Mouse (Mus musculus): ENCODE results near the gene Smg7. TPM values are rescaled to one million over a fixed set of nuclear protein-coding genes. Genes with fewer than 3 reads are reported as not detected.
A peak's percentile ranks its signal among the peaks of the same experiment; 100 is the strongest.

Gene Smg7
- polyA plus RNA-seq, 1 experiment from 2014 or later, result 27.3 TPM

DNA sequence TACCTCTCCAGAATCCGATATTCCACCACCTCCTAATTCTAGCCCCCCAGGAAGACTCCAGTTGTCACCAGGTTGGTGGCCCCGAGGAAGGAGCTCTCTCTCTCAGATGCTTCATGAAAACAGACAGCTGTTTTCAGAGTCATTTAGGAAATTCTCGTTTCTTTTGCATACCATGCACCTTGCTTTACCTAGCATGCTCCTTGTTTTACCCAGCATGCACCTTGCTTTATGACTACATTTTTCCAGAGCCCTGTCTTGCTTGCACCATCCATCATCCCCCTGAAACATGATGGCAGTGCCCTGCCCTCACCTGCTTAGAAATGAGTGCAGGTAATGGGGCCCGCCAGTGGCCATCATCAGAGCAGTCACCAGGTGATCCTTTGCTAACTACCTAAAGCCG is 70.8 kb downstream of the Smg7 start:
- WGBS, result 80% methylated on average over 5 of the region's 5 CpGs
- Histone ChIP-seq H3K4me2 (ENCODE audit: low read length) (no peak overlapping the region), H3K27ac (ENCODE audit: low read depth, low read length) (no peak overlapping the region), H3K36me3 (ENCODE audit: control insufficient read depth, insufficient read depth, low read length) (peaks cover 2% of the 10 kb centered on the region), H3K9me3 (ENCODE audit: control insufficient read depth, low read length) (no peaks in the 10 kb centered on the region), H3K9ac (ENCODE audit: low read depth, low read length) (no peak overlapping the region), H3K27me3 (replicated peaks; ENCODE audit: control insufficient read depth, insufficient read depth, low read length) (no peaks in the 10 kb centered on the region), H3K4me3 (ENCODE audit: low read length) (no peak overlapping the region), H3K4me1 (ENCODE audit: control insufficient read depth, insufficient read depth, low read depth, low read length) (no peaks in the 10 kb centered on the region)
- ATAC-seq, result no peak

DNA sequence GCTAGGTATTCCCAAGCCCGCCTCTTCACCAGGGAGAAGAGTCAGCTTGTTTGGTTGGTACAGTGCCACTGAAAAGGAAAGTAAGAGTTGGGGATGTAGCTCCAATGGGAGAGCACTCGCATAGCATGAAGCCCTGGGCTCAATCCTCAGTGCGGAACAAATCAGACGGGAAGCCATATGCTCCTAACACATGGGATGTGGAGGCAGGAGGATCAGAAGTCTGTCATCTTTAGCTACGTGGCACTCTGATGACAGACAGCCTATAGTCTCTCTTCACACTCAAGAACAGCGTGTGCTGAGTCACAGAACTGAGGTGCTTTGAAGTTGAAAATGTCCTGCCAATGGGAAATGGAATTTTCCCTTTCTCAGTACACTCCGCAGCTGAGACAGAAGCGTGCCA is 71.4 kb downstream of the Smg7 start:
- no peaks in the 10 kb centered on the region for H3K9me3 ChIP-seq (ENCODE audit: control insufficient read depth, low read length)
- no peak overlapping the region for H3K4me2 ChIP-seq (ENCODE audit: low read length)
- H3K4me1 ChIP-seq (ENCODE audit: control insufficient read depth, insufficient read depth, low read depth, low read length), result no peaks in the 10 kb centered on the region
- peak; percentile 38; the same call in 1 of the 2 replicates for ATAC-seq
- peaks cover 2% of the 10 kb centered on the region for H3K36me3 ChIP-seq (ENCODE audit: control insufficient read depth, insufficient read depth, low read length)
- H3K4me3 ChIP-seq (ENCODE audit: low read length), result no peak overlapping the region
- no peak overlapping the region for H3K9ac ChIP-seq (ENCODE audit: low read depth, low read length)
- no peaks in the 10 kb centered on the region for H3K27me3 ChIP-seq (replicated peaks; ENCODE audit: control insufficient read depth, insufficient read depth, low read length)
- no peak overlapping the region for H3K27ac ChIP-seq (ENCODE audit: low read depth, low read length)
- WGBS, result 73% methylated on average over 8 of the region's 8 CpGs

DNA sequence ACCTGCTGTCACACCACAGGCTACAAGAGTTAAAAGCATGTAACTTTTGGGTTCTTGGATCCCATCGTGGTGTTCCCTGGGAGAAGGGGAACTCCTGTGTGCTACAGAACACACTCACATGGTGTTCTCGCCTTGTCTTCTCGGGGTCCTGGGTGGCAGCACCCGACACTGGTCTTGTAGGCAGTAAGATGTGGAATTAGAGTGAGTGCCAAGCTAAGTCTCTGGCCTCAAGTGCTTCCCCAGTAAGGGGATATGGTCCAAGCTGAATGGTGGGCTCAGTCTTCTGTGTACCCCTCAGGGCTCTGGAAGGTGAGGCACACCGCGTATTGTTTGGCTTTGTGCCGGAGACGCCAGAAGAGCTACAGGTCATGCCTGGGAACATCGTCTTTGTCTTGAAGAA is 72.4 kb downstream of the Smg7 start:
- ATAC-seq, result no peak
- no peak overlapping the region for H3K27ac ChIP-seq (ENCODE audit: low read depth, low read length)
- H3K36me3 ChIP-seq (ENCODE audit: control insufficient read depth, insufficient read depth, low read length), result no peaks in the 10 kb centered on the region
- 94% methylated on average over 9 of the region's 9 CpGs for WGBS
- no peak overlapping the region for H3K9ac ChIP-seq (ENCODE audit: low read depth, low read length)
- no peak overlapping the region for H3K4me2 ChIP-seq (ENCODE audit: low read length)
- H3K27me3 ChIP-seq (replicated peaks; ENCODE audit: control insufficient read depth, insufficient read depth, low read length), result no peaks in the 10 kb centered on the region
- no peaks in the 10 kb centered on the region for H3K4me1 ChIP-seq (ENCODE audit: control insufficient read depth, insufficient read depth, low read depth, low read length)
- no peak overlapping the region for H3K4me3 ChIP-seq (ENCODE audit: low read length)
- H3K9me3 ChIP-seq (ENCODE audit: control insufficient read depth, low read length), result no peaks in the 10 kb centered on the region

DNA sequence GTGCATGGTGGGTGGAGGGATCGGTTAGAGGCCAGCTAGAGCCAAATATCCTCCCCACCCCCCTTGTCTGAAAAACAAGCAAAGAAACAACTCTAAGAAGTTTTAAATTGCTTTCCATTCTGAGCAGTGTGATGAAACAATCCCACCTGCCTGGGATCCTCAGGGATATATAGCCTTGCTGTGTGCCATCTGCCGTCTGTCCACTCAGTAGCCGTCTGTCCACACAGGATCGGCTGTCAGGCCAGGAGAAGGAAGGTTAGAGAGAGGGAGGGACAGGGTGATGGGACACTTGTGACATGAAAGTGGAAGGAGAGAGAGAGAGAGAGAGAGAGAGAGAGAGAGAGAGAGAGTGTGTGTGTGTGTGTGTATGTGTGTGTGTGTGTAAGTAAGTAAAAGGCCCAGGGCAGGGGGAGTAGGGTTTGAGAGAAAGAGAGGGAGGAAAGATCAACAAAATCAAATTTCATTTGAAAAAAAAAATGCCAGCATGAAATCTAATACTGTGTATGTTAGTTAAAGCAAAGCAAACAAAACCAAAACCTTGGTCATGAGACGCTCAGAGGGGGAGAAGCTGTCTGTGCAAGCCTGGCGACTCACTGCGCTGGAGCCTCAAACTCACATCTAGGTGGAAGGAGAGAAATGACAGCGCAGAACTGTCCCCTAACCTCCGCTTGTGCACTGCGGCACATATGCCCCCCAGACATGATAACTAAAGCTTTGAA is 73.7 kb downstream of the Smg7 start:
- H3K4me3 ChIP-seq (ENCODE audit: low read length), result no peak overlapping the region
- H3K4me2 ChIP-seq (ENCODE audit: low read length), result no peak overlapping the region
- H3K27me3 ChIP-seq (replicated peaks; ENCODE audit: control insufficient read depth, insufficient read depth, low read length), result no peaks in the 10 kb centered on the region
- no peaks in the 10 kb centered on the region for H3K36me3 ChIP-seq (ENCODE audit: control insufficient read depth, insufficient read depth, low read length)
- H3K4me1 ChIP-seq (ENCODE audit: control insufficient read depth, insufficient read depth, low read depth, low read length), result no peaks in the 10 kb centered on the region
- no peak overlapping the region for H3K9ac ChIP-seq (ENCODE audit: low read depth, low read length)
- no peaks in the 10 kb centered on the region for H3K9me3 ChIP-seq (ENCODE audit: control insufficient read depth, low read length)
- 71% methylated on average over 10 of the region's 10 CpGs for WGBS
- no peak overlapping the region for H3K27ac ChIP-seq (ENCODE audit: low read depth, low read length)
- ATAC-seq, result no peak

DNA sequence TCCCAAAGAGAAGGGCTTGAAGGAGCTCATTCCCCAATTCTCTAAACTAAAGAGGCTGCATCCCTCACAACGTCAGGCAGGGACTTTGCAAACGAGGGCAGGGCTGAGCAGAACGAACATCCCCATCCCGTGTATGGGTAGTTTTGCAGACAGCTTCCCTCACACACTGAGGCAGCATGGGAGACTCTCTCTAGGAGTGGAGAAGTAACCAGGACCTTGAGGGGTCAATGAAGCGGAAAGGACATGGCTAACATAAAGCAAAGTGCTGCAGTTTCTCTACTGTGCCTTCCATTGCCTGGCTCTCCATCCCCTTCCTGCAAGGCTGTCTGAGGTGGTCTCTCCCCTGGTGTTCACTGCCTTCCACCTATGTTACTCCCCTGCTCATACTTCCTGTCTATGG is 74.3 kb downstream of the Smg7 start:
- Histone ChIP-seq H3K27ac (ENCODE audit: low read depth, low read length) (no peak overlapping the region), H3K27me3 (replicated peaks; ENCODE audit: control insufficient read depth, insufficient read depth, low read length) (no peaks in the 10 kb centered on the region), H3K36me3 (ENCODE audit: control insufficient read depth, insufficient read depth, low read length) (no peaks in the 10 kb centered on the region), H3K4me1 (ENCODE audit: control insufficient read depth, insufficient read depth, low read depth, low read length) (no peaks in the 10 kb centered on the region), H3K4me3 (ENCODE audit: low read length) (no peak overlapping the region), H3K9ac (ENCODE audit: low read depth, low read length) (no peak overlapping the region), H3K9me3 (ENCODE audit: control insufficient read depth, low read length) (no peaks in the 10 kb centered on the region), H3K4me2 (ENCODE audit: low read length) (no peak overlapping the region)
- WGBS, result 73% methylated on average over 5 of the region's 5 CpGs
- no peak for ATAC-seq

DNA sequence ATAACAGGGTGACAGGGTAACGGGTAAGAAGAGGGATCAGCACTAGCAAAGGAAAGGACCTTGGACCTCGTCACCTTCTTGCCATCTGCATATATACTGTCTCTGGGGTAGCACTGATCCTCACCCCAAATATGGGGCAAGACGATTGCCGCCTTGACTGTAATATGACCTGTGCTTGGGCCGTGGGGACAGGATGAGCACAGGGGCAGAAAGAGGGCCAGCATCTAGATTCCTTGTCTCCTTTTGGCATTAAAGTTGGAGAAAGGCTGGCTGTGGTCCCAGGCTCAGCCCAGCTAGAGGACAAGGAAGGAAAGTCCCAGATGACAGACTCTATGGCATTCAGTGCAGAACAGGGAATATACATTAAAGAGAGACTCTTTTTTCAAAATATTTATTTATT is 76.0 kb downstream of the Smg7 start:
- no peak overlapping the region for H3K27ac ChIP-seq (ENCODE audit: low read depth, low read length)
- WGBS, result 94% methylated on average over 5 of the region's 5 CpGs
- H3K9ac ChIP-seq (ENCODE audit: low read depth, low read length), result no peak overlapping the region
- H3K4me1 ChIP-seq (ENCODE audit: control insufficient read depth, insufficient read depth, low read depth, low read length), result no peaks in the 10 kb centered on the region
- H3K4me2 ChIP-seq (ENCODE audit: low read length), result no peak overlapping the region
- no peaks in the 10 kb centered on the region for H3K27me3 ChIP-seq (replicated peaks; ENCODE audit: control insufficient read depth, insufficient read depth, low read length)
- no peaks in the 10 kb centered on the region for H3K9me3 ChIP-seq (ENCODE audit: control insufficient read depth, low read length)
- ATAC-seq, result no peak
- H3K36me3 ChIP-seq (ENCODE audit: control insufficient read depth, insufficient read depth, low read length), result no peaks in the 10 kb centered on the region
- no peak overlapping the region for H3K4me3 ChIP-seq (ENCODE audit: low read length)

DNA sequence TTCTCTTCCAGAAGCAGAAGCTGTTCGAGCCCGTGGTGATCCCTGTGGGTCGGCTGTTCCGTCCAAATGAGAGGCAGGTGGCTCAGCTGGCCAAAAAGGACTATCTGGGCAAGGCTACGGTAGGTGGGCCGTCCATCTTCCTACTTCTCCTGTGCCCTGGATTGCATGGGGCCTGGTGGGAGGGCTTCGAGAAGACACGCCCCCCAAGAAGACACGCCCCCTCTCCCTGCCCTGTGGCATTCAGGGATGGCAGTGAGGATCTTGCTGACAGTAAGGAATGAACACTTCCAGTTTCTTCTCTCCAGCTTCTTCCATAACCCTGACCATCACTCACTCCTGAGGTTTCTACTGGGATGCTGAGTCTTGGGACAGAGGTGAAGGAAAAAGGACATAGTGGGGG is 78.2 kb downstream of the Smg7 start:
- H3K27me3 ChIP-seq (replicated peaks; ENCODE audit: control insufficient read depth, insufficient read depth, low read length), result no peaks in the 10 kb centered on the region
- no peak overlapping the region for H3K27ac ChIP-seq (ENCODE audit: low read depth, low read length)
- 76% methylated on average over 9 of the region's 9 CpGs for WGBS
- H3K4me3 ChIP-seq (ENCODE audit: low read length), result no peak overlapping the region
- ATAC-seq, result no peak
- no peaks in the 10 kb centered on the region for H3K4me1 ChIP-seq (ENCODE audit: control insufficient read depth, insufficient read depth, low read depth, low read length)
- H3K36me3 ChIP-seq (ENCODE audit: control insufficient read depth, insufficient read depth, low read length), result no peaks in the 10 kb centered on the region
- no peak overlapping the region for H3K9ac ChIP-seq (ENCODE audit: low read depth, low read length)
- no peak overlapping the region for H3K4me2 ChIP-seq (ENCODE audit: low read length)
- H3K9me3 ChIP-seq (ENCODE audit: control insufficient read depth, low read length), result no peaks in the 10 kb centered on the region

DNA sequence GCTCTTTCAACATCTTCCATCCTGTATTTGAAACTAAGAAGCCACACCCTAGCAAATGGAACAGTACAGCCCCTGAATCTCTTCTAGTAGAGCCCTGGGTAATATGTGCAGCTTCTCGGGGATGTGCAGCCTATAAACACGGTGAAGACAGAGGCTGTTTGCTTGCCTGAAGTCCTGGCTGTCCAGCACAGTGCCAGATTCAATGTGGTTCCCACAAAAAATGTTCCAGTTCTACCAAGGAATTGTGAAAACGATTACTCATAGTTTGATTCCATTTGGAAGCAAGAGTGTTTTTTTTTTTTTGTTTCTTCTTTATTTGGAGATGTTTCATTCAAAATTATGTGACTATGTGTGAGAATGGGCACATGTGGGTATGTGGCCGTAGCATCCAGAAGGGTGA is 80.7 kb downstream of the Smg7 start:
- H3K9me3 ChIP-seq (ENCODE audit: control insufficient read depth, low read length), result no peaks in the 10 kb centered on the region
- H3K36me3 ChIP-seq (ENCODE audit: control insufficient read depth, insufficient read depth, low read length), result no peaks in the 10 kb centered on the region
- ATAC-seq, result no peak
- no peak overlapping the region for H3K4me2 ChIP-seq (ENCODE audit: low read length)
- H3K4me1 ChIP-seq (ENCODE audit: control insufficient read depth, insufficient read depth, low read depth, low read length), result peaks cover 13% of the 10 kb centered on the region
- no peak overlapping the region for H3K27ac ChIP-seq (ENCODE audit: low read depth, low read length)
- H3K27me3 ChIP-seq (replicated peaks; ENCODE audit: control insufficient read depth, insufficient read depth, low read length), result no peaks in the 10 kb centered on the region
- no peak overlapping the region for H3K9ac ChIP-seq (ENCODE audit: low read depth, low read length)
- H3K4me3 ChIP-seq (ENCODE audit: low read length), result no peak overlapping the region
- 91% methylated on average over 4 of the region's 4 CpGs for WGBS

DNA sequence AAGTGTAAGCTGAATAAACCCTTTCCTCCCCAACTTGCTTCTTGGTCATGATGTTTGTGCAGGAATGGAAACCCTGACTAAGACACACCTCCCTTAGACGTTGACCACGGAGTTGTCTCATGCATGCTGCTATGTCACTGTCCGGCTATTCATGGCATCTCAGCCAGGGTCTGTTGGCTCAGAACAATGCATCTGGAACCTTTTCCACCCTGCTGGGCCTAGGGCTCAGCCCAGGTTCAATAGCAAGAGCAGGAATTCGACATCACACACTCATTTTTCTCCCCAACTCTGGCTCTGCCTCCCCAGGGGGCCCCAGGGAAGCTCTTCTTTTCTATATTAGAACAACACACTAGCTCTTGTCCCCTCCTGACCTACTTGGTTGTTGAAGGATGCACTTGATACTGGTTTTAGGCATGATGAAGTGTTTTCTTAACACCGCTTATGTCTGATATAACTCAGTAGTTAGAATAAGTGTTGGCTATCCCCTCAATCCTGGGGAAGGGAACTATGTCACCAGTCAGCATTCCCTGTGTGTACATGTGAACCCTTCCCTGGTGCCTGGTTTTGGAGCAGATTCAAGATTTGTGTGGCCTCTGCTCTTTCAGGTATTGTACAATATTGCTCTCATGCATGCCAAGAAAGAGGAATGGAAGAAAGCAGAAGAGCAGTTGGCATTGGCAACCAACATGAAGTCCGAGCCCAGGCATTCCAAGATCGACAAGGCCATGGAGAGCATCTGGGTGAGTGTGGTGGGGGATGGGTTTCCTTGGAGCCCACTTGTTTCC is 81.3 kb downstream of the Smg7 start:
- Histone ChIP-seq H3K4me2 (ENCODE audit: low read length) (no peak overlapping the region), H3K9me3 (ENCODE audit: control insufficient read depth, low read length) (no peaks in the 10 kb centered on the region), H3K4me3 (ENCODE audit: low read length) (no peak overlapping the region), H3K9ac (ENCODE audit: low read depth, low read length) (no peak overlapping the region), H3K27ac (ENCODE audit: low read depth, low read length) (no peak overlapping the region), H3K27me3 (replicated peaks; ENCODE audit: control insufficient read depth, insufficient read depth, low read length) (no peaks in the 10 kb centered on the region), H3K4me1 (ENCODE audit: control insufficient read depth, insufficient read depth, low read depth, low read length) (peaks cover 19% of the 10 kb centered on the region), H3K36me3 (ENCODE audit: control insufficient read depth, insufficient read depth, low read length) (no peaks in the 10 kb centered on the region)
- WGBS, result 60% methylated on average over 7 of the region's 7 CpGs
- no peak for ATAC-seq

All from hindbrain, embryonic 16.5 days (tissue).